Mouse (Mus musculus): Measurements from ENCODE around the gene Igsf21.

Igsf21 gene

DNA sequence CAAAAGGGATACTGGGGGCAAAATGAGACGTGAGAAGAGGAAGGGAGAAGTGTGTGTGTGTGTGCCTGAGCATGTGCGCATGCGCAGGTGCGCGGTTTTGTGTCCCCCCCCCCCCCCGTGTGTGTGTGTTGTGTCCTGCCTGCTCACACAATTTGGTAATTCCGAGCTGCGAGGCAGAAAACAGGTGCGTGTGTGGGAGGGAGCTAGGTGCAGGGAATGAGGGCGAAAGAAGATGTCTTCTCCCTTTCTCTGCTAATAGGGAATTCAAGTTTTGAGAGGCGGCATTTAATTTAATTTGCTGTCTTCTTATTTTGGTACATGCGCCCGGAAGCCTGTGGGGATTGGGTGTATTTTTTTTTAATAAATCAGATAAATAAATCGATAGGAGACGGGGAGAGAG, 211.4 kb downstream of the Igsf21 start:
- CTCF ChIA-PET, result interaction anchor here in 3 of 4 experiments (0.6 to 2.5 kb wide), 10 partner anchors 8 to 467 kb away, joined by 3 to 8 read pairs (median 4); no protein-coding TSS in a partner anchor
- POLR2A ChIA-PET, result interaction anchor here in 3 of 4 experiments (0.5 to 1.1 kb wide), 6 partner anchors 13 to 666 kb away, joined by 3 to 5 read pairs (median 3); no protein-coding TSS in a partner anchor

DNA sequence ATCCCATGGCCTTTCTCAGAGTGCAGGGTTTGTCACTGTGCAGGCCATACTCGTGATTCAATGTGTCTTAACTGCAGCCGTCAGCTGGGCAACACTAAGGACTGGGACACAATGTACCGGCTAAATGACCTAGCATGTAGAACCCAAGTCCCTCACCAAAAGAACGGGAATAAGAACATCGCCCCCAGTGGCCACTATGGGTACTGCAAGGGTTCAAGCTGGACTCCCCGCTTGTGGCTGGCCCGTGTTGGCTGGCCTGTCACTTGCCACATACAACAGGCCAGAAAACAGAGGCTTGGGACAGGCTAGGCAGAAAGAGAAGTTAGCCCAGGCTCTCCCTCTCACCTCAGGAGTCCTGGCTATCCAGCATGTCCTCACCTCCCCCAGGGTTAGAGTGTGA, 213.2 kb downstream of the Igsf21 start:
- POLR2A ChIA-PET, result interaction anchor here in 3 of 4 experiments (0.6 to 2.0 kb wide), 8 partner anchors 10 to 86 kb away, joined by 3 to 12 read pairs (median 4); partner anchors contain the start of gene Klhdc7a (in 1 of the 3)
- CTCF ChIA-PET, result interaction anchor here (0.5 to 2.0 kb wide), 39 partner anchors 9 to 211 kb away, joined by 3 to 20 read pairs (median 4); partner anchors contain the start of gene Klhdc7a (in 3 of the 4)

DNA sequence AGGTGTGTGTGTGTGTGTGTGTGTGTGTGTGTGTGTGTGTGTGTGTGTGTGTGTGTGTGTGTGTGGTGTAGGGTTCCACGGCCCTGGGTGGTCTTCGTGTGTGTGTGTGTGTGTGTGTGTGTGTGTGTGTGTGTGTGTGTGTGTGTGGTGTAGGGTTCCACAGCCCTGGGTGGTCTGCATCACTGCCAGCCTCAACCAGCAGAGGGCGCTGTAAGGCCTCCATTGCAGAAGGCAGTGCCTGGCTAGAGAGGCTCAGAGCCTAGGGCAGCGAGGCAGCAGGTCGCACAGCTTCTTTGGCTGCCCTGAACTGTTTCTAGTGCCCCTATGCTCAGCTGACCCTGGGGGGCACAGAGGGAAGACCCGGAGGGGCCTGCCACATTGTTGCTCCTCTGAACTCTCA, 216.2 kb downstream of the Igsf21 start:
- POLR2A ChIA-PET, result interaction anchor here (0.6 to 1.3 kb wide), 8 partner anchors 8 to 1122 kb away, joined by 3 to 5 read pairs (median 3); no protein-coding TSS in a partner anchor
- CTCF ChIA-PET, result interaction anchor here (0.5 to 2.2 kb wide), 99 partner anchors 8 to 1669 kb away, joined by 3 to 16 read pairs (median 4); no protein-coding TSS in a partner anchor

DNA sequence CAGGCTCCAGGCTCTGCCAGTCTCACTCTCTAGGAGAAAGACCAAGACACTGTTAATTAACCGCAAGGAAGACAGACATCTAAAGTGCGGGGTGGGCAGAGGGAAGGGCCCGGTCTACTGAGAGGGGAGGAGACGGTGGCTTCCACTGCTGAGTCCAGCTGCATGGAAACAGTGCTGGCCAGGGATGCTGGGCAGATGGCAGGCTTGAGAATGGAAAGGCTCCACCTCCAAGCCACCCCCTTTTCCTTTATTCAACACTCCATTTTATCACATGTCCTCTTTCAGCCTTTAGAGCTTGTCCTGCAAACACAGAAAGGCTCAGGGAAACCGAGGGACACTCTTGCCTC, 216.6 kb downstream of the Igsf21 start:
- ChIA-PET POLR2A (interaction anchor here (0.6 to 1.3 kb wide), 8 partner anchors 8 to 1121 kb away, joined by 3 to 5 read pairs (median 3); no protein-coding TSS in a partner anchor), CTCF (interaction anchor here (0.5 to 2.2 kb wide), 89 partner anchors 8 to 1668 kb away, joined by 3 to 16 read pairs (median 4); no protein-coding TSS in a partner anchor)

DNA sequence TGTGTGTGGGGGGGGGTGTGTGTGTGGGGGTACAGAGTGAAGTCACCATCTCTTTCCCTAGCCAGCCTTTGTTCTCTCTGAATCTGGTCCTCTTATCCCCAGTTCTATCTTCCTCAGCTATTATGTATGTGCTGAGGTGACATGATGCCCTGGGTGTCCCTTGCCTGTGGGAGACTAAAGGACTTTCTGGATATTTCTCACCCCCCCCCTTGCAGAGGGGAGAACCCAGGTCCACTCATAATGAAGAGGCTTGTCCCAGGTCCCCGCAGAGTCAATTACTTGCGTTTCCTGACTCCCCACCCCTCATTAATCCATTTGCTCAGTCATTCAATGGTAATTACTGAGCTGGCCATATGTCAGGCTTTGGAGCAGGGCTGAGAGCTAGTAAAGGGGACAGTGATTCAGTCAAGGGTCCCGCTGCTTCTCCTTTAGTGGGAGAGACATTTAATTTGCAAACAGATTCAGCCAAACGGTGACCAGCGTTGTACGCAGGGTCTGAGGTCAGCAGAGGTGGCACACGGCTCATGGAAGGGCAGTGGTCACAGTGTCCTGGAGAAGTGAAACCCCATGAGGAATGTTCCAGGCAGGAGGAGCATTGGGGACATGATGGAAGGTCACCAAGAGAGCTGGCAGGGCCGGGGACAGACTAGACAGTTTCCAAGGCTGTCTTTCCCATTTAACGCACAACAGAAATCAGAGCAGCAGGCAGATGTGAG, 217.1 kb downstream of the Igsf21 start:
- CTCF ChIA-PET, result interaction anchor here (0.5 to 2.2 kb wide), 90 partner anchors 7 to 1668 kb away, joined by 3 to 16 read pairs (median 4); no protein-coding TSS in a partner anchor
- POLR2A ChIA-PET, result interaction anchor here (0.6 to 1.3 kb wide), 10 partner anchors 7 to 1121 kb away, joined by 3 to 10 read pairs (median 4); no protein-coding TSS in a partner anchor

DNA sequence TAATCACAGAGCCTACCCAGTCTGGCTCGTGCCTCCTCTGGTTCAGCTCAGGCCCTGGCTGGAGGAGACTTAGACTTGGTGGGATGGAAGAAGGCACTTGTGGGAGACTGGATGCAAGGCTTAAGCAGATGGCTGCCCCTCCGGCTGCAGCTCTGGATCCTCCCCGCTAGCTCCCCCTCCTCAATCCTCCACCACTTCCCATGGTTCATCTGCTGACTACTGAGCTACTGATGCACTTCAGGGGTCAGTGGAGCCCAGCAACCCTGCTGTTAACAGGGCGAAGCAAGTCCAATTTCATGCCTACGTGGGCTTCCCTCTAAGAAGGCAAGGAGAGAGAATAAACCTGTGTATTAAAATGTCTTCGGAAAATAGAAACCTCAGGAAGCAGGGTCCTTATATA, 222.8 kb downstream of the Igsf21 start:
- ChIA-PET POLR2A (interaction anchor here in 2 of 4 experiments (0.6 to 1.2 kb wide), 2 partner anchors 13 to 64 kb away, joined by 3 to 4 read pairs; no protein-coding TSS in a partner anchor), CTCF (interaction anchor here in 3 of 4 experiments (0.6 to 3.5 kb wide), 4 partner anchors 10 to 246 kb away, joined by 3 to 10 read pairs (median 4); no protein-coding TSS in a partner anchor)

DNA sequence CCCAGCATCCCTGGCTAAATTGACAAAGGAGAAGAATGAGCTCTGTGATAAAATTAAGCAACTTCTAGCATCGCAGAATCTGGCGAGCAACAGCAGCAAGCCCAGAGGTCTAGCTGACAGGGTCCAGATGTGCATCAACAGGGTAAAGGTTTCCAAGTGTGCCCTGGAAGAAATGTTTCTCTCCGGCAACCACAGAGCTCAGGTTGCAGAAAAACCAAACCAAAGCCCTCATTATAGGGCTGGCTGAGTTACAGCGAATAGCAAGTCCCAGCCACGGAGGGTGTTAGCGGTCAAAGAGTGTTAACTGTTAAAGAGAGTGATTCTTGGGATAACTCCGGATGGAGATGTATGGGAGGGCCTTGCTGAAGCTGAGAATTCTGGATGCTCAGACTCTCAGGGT, 230.7 kb downstream of the Igsf21 start:
- ChIA-PET POLR2A (no interaction called here), CTCF (no interaction called here)

DNA sequence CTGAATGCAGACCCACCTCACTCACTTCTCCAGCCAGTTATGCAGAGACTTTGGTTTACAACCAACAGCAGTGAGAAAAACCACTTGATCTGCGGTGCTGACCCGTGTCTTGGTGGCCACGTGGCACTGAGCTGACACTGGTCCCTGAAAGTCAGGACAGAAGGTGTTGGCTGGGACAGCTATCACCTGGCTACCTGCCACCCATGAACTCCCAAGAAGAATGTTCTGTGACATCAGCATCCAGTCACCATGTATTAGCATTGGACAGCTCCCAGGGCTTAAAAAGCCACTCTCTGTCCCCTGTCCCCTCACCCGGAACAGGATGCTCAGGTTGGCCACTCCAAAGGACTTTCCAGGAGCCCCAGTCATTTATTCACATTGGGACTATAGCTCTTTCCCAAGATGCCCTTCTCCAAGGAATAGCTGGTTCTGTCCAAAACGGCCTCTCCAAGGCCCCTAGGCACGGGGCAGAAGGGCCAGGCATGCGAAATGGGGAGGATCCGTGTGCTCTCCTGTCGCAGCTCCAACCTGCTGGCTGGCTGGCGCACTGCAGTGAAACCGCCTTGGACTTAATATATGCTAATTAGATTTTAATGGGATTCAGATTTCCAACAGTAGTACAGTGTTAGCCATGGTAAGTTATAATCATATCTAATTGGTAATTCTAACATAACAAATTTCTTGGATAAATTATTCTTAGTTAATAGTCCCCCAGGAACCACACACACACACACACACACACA, 235.7 kb downstream of the Igsf21 start:
- POLR2A ChIA-PET, result interaction anchor here in 2 of 4 experiments (0.6 to 1.6 kb wide), 4 partner anchors 10 to 61 kb away, joined by 3 to 8 read pairs (median 6); partner anchors contain the start of gene Klhdc7a (in 1 of the 2)
- CTCF ChIA-PET, result interaction anchor here in 3 of 4 experiments (0.5 to 1.3 kb wide), 9 partner anchors 16 to 540 kb away, joined by 3 to 7 read pairs (median 5); no protein-coding TSS in a partner anchor

DNA sequence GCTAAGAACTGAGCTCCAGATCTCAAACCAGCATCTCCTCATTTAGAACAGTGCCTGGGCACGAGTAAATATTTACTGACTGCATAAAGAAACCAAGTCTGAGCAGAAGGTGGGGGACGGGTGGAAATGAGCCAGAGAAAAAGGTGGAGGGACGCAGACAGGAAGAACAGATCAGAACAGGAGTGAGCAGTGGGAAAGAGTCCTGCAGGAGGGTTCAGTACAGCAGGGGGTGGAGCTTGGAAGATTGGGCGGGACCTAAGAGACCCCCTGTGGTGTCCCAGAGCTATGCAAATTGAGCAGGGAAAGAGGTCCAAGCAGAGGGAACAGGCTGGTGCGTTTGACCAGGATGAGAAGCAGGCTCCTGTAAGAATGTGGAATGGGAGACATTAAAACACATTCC, 241.7 kb downstream of the Igsf21 start:
- CTCF ChIA-PET, result interaction anchor here (0.5 to 2.4 kb wide), 19 partner anchors 25 to 811 kb away, joined by 3 to 10 read pairs (median 4); partner anchors contain the start of gene Klhdc7a (in 1 of the 4)
- POLR2A ChIA-PET, result interaction anchor here in 3 of 4 experiments (0.6 to 3.3 kb wide), 24 partner anchors 16 to 1272 kb away, joined by 3 to 34 read pairs (median 4); partner anchors contain the start of gene Klhdc7a (in 2 of the 3)

DNA sequence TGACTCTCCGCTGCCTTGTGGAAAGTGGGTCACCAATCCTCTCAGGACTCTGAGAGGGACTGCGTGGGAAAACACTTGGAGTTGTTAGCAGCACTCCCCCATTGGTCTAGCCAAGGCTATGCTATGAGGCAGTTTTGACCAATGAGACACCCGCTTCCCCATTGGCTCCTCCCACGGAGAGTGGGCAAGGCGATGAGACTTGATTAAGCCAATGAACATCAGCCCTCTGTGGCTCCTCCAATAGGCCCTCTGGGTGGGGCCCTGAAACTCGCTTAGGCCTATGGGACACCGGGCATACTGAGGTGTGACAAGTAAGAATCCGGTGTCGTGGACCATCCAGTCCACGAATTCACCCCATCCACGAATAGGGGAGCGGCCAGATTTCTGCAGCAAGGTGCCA, 242.4 kb downstream of the Igsf21 start:
- CTCF ChIA-PET, result interaction anchor here (0.5 to 2.4 kb wide), 13 partner anchors 26 to 811 kb away, joined by 3 to 10 read pairs (median 4); no protein-coding TSS in a partner anchor
- POLR2A ChIA-PET, result interaction anchor here in 3 of 4 experiments (0.8 to 3.3 kb wide), 16 partner anchors 11 to 65 kb away, joined by 3 to 34 read pairs (median 4); partner anchors contain the start of gene Klhdc7a (in 2 of the 3)

DNA sequence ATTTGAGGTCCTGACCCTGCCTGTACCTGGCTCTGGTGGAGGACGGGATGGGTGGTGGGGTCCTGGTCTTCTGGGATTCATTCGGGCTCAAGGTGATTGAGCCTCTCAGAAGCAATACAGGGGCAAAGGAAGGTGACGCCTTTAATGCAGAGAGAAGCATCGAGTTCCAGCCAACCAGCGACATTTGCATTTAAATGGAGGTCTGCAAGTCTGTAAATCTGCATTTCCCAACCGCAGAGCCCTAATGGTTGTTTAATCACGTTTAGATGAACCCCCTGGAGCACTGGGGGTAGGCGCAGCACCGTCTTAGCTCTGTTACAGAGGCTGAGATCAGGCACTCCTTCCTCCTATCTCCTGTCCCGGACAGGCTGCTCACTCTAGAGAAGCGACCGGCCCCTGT, 244.5 kb downstream of the Igsf21 start:
- ChIA-PET CTCF (interaction anchor here in 2 of 4 experiments (0.5 to 1.8 kb wide), 3 partner anchors 29 to 783 kb away, joined by 3 to 4 read pairs (median 3); no protein-coding TSS in a partner anchor), POLR2A (interaction anchor here in 3 of 4 experiments (0.6 to 3.1 kb wide), 10 partner anchors 13 to 1563 kb away, joined by 3 to 13 read pairs (median 3); partner anchors contain the start of gene Klhdc7a (in 3 of the 3))

DNA sequence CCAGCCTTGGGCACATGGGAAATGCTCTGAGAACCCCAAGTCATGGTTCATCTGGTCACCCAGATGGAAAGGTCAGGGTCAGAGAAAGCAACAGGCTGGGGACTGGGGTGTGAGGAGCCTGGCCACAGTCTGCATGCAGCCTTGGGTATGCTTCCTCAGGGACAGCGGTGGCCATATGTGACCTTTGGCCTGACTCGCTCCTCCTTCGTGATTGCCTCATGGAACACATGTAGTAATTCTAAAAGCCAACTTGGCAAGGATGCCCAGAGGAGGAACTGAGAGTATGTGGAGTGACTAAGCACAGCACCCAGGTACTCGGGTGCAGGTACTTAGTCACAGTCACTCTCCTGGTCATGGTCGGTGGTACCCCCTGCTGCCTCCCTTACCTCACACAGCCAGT, 245.7 kb downstream of the Igsf21 start:
- ChIA-PET POLR2A (no interaction called here), CTCF (no interaction called here)

DNA sequence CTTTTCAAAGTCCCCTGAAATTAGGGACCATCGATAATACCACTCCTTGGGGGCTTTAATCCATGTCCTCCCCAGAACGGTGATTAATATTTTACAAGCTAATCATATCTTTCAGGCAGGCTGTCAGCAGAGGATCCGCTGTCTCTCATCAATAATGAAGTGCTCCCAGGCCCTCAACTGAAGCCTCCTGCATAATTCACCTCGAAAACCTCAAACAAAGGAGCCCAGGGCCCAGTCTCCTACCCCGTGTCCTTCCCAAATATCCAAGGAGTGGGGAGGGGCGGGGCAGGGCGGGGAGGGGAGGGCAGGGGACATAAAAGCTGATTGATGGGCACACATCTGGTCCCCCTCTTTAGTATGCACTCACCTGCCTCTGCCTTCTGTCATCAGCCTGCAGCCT, 247.6 kb downstream of the Igsf21 start:
- CTCF ChIA-PET, result no interaction called here
- POLR2A ChIA-PET, result no interaction called here

DNA sequence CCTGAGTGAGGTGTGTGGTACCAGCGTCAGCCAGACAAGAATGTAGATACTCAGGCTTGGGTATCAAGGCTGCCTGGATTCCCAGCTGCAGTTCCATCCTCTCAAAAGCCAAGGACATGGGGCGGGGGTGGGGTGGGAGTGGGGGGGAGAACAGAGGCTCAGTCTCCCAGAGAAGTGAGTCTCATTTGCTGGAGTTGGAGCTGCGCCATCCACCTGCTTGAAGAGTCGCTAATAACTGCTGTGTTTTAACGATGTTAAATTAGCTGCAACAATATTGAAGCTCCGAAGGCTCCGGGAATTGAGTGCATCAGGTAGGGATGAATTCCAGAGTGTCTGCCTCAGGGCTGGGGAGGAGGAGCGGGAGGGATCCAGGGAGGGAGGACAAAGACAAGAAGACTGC, 250.9 kb downstream of the Igsf21 start:
- POLR2A ChIA-PET, result interaction anchor here in 3 of 4 experiments (0.6 to 1.0 kb wide), 3 partner anchors 28 to 175 kb away, joined by 3 read pairs; partner anchors contain the start of gene Klhdc7a (in 2 of the 3)

DNA sequence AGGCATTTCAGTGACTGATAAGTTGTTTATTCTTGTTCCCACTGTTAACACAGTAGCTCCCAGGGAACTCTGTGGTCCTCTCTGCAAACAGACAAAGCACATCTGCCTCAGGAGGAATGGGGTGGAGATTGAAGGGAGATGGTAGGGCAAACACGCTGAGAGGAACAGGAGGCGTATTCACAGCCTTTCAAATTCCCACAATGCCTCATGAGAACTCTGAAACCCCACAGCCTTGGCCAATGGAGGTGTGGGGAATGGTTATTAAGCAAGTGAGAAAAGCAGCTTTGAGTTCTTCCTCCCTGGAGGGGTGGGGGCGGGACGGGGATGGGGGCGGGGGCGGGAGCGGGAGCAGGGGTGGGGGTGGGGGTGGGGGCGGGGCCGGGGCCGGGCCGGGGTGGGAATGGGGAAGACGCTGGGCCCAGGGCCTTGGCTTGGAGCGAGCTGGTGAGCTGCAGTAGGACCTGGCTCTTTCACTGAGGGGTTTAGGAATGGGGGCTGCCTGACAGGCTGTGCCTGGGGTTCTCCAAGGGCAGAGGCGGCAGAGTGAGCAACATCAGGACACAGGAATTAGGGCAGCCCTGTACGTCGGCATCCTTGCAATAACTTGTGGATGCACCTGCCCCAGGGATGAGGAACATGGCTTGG, 253.4 kb downstream of the Igsf21 start:
- ChIA-PET CTCF (interaction anchor here in 1 of 4 experiments (0.6 kb wide), 1 partner anchor 44 kb away, joined by 3 read pairs; no protein-coding TSS in a partner anchor), POLR2A (interaction anchor here in 2 of 4 experiments (1.2 to 1.5 kb wide), 4 partner anchors 10 to 29 kb away, joined by 3 to 4 read pairs (median 3); no protein-coding TSS in a partner anchor)

More for the DNA sequence above, 250.9 kb downstream of the Igsf21 start:
- CTCF ChIA-PET, result interaction anchor here in 1 of 4 experiments (0.6 kb wide), 1 partner anchor 202 kb away, joined by 9 read pairs; no protein-coding TSS in a partner anchor

DNA sequence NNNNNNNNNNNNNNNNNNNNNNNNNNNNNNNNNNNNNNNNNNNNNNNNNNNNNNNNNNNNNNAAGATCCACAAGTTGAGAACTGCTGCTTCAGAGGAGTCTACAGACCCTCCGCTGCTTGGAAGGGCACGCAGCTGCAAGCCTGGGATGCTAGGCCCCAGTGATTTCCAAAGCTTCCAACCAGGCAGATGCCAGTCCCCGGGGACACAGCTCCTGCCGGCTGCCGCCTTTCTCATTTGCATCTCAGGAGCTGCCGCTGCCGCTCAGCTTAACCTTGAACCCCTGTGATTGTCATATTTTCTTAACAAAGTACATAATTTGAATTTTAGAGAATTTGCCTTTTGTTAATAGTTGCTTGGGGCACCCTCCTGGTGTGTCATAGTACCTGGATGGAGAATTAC, 259.7 kb downstream of the Igsf21 start:
- ChIA-PET POLR2A (interaction anchor here in 2 of 4 experiments (0.6 to 1.8 kb wide), 7 partner anchors 9 to 24 kb away, joined by 3 to 5 read pairs (median 3); partner anchors contain the start of gene Klhdc7a (in 2 of the 2)), CTCF (interaction anchor here in 2 of 4 experiments (0.6 to 1.3 kb wide), 6 partner anchors 25 to 173 kb away, joined by 3 to 4 read pairs (median 4); no protein-coding TSS in a partner anchor)

DNA sequence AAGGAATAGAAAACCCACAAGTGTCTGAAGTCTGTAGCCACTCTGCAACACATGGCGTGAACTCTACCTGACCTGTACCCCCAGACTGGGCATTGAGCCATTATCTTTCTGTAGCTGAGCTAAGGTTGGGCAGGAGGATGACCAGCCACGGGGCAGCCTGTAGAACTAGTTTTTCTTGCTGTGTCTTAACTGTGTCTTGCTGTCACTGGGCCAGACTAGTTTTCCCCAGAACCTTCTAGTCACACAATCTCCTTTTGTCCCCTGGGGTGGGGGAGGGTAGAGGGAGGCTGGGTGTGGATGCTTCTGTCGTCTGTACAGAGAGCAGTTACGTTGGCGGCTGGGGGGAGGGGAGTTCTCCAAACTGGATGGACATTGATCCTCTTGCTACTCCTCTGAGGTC, 267.9 kb downstream of the Igsf21 start:
- CTCF ChIA-PET, result interaction anchor here in 1 of 4 experiments (0.7 kb wide), 1 partner anchor 395 kb away, joined by 3 read pairs; no protein-coding TSS in a partner anchor
- POLR2A ChIA-PET, result interaction anchor here (0.7 to 3.5 kb wide), 15 partner anchors 9 to 1487 kb away, joined by 3 to 82 read pairs (median 4); partner anchors contain the start of gene Klhdc7a (in 4 of the 4)
